Mouse (Mus musculus) left cerebral cortex, adult 2 months (tissue): ENCODE measurements around the gene Carns1. TPM values are rescaled to one million over a fixed set of nuclear protein-coding genes. Genes with fewer than 3 reads are reported as not detected.
A peak's percentile ranks its signal among the peaks of the same experiment; 100 is the strongest.

Source experiments
- DNase-seq, 2 experiments: peaks; one replicate each; pipeline ENCODE4 v3.0.0; 2021 to 2022; ENCODE audit warnings: low spot score in 2 of 2, mixed read lengths in 1 of 2; ENCODE audit errors: extremely low spot score in 1 of 2
- H3K27ac ChIP-seq: fragments of 200-600 bp; 2 replicates; pipeline ENCODE4 v1.8.1; 2022
- H3K4me3 ChIP-seq: fragments of 200-600 bp; 2 replicates; pipeline ENCODE4 v1.8.1; 2022
- CTCF ChIP-seq: fragments of 200-600 bp; IDR thresholded peaks from 2 replicates; pipeline ENCODE4 v1.8.1; 2022; ENCODE audit warnings: antibody characterized with exemption, mild to moderate bottlenecking, moderate library complexity
- intact Hi-C: fragments of 180-260 bp; cut with DNase I; formaldehyde crosslinking; loops from one replicate; pipeline ENCODE4 v1.15.1; 2025
- total RNA-seq, 2 experiments: library from RNA; stranded (reverse); gene quantifications; 2 replicates each; pipeline ENCODE4 v1.2.3; 2021

Carns1 gene
- total RNA-seq, 2 experiments from 2014 or later, result 6.9 to 7.3 TPM

DNA sequence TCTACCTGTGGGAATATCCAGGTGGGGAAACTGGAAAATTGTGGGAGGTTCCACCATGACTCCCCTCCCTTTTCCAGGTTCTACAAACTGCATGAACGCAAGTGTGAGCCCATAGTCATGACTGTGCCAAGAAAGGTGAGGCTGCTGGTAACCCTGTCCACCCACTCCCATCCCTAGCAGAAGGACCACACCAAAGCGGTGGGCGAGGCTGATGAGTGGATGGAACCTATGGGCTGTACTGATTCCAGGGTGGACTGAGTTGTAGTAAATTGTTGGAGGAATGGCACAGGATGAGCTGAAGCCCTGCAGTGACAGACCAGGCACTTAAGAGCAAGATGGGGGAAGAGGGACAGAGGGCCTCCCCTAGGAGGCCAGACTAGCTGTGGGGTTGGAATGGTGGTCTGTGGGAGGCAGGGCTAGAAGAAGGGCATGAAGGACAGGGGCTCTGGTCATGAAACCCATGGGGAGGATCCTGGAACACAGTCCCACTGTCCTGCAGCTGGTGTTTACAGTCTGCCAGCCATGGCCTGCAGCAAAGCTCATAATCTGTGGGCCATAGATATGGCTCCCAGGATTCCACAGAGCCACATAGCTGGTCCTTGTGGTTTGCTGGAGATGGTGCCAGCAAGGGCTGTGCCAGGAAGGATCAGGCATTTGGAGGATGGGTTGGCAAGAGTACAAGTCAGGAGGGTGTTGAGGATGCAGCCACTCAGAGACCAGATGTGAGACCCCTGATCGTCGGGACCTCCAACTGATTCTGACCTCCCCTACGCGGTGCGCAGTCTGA is 22.6 kb downstream of the Carns1 start:
- no peak for DNase-seq
- no peak overlapping the region for H3K4me3 ChIP-seq
- H3K27ac ChIP-seq, result peak overlapping the region; percentile 26; the same call in 1 of the 2 replicates
- intact Hi-C loops, result no loop called here
- TF ChIP-seq CTCF, result no peak

GRCm38 (mm10) chr19:4151898-4152297 is 23.4 kb downstream of the Carns1 start:
- H3K4me3 ChIP-seq, result no peak overlapping the region
- no peak overlapping the region for H3K27ac ChIP-seq
- no peak for DNase-seq
- TF ChIP-seq CTCF, result no peak
- intact Hi-C loops, result no loop called here

DNA sequence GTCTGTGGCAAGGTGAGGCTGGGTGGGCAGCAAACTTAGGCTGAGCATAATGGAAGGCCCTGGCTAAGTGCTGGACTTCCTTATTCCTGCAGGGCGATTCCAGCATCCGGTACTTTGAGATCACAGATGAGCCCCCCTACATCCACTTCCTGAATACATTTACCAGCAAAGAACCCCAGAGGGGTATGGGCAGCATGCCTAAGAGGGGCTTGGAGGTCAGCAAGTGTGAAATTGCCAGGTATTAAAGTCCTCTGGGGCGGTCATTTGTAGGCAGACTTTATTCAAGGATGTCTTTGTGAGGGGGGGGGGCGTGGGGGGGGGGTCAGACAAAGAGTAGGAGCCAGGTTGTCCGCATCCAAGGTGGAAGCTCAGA is 23.8 kb downstream of the Carns1 start:
- Histone ChIP-seq H3K27ac (no peak overlapping the region), H3K4me3 (no peak overlapping the region)
- TF ChIP-seq CTCF, result no peak
- intact Hi-C loops, result no loop called here
- no peak for DNase-seq

DNA sequence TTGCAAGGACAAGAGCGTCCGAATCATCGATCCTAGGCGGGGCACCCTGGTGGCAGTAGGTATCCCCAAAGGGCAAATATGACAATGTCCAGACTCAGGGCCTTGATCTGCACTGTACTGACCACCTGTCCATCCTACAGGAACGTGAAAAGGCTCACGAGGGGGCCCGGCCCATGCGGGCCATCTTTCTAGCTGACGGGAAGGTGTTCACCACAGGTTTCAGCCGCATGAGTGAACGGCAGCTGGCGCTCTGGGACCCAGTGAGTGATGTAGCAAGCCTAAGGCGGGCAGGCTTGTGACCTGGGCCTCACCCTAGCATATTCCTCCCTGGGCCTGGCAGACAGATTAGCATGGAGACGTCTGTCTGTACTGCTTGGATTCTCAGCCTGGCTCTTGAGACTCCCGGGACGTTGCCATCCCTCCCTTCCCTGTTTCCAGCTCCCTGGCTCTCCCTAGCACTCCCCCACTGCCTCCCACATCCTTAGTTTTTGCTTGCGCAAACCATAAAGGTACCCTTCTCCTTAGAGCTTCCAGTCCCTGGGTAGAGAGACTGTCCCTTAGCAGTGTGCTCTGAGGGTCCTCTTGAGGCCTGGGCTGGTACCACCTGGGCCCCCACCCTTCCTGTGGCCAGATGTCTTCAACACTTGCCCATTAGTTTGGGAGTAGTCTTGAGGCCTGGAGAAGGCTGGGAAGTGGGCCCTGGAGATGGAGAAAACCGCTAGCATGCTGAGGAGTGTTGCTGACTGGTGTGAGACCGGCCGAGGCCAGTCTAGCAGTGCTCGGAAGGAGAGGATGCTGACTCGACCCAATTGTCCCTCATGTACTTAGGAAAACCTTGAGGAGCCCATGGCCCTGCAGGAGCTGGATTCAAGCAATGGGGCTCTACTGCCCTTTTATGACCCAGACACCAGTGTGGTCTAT is 24.5 kb downstream of the Carns1 start:
- intact Hi-C loops, result no loop called here
- no peak for TF ChIP-seq CTCF
- H3K4me3 ChIP-seq, result no peak overlapping the region
- no peak overlapping the region for H3K27ac ChIP-seq
- DNase-seq, result no peak

- intact Hi-C loops, result no loop called here
- TF ChIP-seq CTCF, result no peak
- no peak for DNase-seq
- H3K27ac ChIP-seq, result no peak overlapping the region
- H3K4me3 ChIP-seq, result peak overlapping the region; percentile 60; the same call in 1 of the 2 replicates
These were observed 25.4 kb downstream of the Carns1 start for GRCm38 (mm10) chr19:4149764-4150461.

DNA sequence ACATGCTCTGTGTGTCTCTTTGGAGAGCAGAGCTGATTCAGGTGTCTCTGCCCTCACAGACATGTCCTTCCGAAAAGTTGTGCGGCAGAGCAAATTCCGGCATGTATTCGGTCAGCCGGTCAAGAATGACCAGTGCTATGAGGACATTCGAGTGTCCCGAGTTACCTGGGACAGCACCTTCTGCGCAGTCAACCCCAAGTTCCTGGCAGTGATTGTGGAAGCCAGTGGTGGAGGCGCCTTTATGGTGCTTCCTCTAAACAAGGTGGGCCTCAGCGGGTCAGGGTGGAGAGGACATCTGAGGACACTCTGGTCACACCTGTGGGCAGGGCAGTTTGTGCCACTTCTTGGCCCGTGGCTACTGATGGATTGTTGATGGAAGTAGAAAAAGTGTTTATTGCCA is 26.0 kb downstream of the Carns1 start:
- no peak for DNase-seq
- H3K4me3 ChIP-seq, result peak overlapping the region; percentile 60
- intact Hi-C loops, result no loop called here
- peak overlapping the region; percentile 89; the same call in 1 of the 2 replicates for H3K27ac ChIP-seq
- TF ChIP-seq CTCF, result no peak

- intact Hi-C loops, result no loop called here
- Histone ChIP-seq H3K4me3 (peak overlapping the region; percentile 60), H3K27ac (peak overlapping the region; percentile 89)
- DNase-seq, result no peak
- TF ChIP-seq CTCF, result no peak
These were observed 26.5 kb downstream of the Carns1 start for GRCm38 (mm10) chr19:4148819-4149218.

DNA sequence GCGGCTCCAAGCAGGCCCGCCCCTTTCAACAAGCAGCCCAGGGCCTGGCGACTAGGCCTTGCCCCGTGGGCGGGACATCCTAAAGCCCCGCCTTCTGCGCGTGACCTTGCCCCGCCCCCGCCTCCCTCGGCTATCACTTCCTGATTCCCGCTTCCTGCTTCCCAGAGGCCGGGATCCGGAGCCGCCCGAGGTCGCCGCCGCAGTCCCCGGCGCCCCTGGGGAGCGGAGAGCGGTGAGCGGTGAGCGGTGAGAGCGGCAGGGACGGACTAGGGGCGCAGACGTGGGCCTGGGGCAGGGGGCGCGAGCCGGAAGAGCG is 26.8 kb downstream of the Carns1 start, which contains the start of gene Coro1b:
Gene Coro1b (plus strand): TSS at position 129 of the 316 bp plus-strand sequence.
- intact Hi-C loops, result no loop called here
- DNase-seq, result peak; percentile 94 to 95
- Histone ChIP-seq H3K4me3 (peak within 1 kb of the TSS; percentile 60), H3K27ac (peak within 1 kb of the TSS; percentile 89)
- TF ChIP-seq CTCF, result no peak

DNA sequence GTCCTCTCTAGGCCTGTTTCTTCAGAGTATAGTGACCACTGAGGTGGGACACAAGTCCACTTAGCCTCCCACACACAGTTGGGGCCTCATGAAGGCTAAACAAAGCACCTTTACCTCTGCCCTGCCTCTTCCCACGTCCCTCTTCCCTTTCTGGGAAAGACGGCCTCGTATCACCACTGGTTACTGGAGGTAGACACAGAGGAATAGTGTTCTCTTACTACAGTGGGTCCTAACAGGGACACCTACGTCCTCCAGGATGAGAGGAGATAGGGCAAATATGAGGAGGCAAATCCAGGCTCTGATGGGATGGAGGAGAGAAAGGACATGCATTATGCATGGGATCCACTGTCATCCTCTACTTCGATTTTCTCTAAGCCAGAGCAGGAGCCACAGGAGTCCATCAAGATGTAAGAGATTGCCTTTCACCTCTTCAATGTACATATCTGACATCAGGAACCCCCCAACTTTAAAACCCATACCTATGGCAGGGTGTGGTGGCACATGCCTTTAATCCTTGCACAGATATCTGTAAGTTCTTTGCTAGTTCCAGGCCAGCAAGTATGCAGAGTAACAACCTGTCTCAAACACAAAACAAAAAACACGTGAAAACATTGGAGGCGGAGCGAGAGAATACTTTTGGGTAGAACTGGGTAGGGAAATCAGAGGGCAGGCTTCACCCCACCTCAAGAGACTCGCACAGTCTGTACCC is 27.3 kb downstream of the Carns1 start:
- H3K4me3 ChIP-seq, result peak overlapping the region; percentile 60
- no peak for DNase-seq
- intact Hi-C loops, result no loop called here
- H3K27ac ChIP-seq, result peak overlapping the region; percentile 89
- TF ChIP-seq CTCF, result no peak

DNA sequence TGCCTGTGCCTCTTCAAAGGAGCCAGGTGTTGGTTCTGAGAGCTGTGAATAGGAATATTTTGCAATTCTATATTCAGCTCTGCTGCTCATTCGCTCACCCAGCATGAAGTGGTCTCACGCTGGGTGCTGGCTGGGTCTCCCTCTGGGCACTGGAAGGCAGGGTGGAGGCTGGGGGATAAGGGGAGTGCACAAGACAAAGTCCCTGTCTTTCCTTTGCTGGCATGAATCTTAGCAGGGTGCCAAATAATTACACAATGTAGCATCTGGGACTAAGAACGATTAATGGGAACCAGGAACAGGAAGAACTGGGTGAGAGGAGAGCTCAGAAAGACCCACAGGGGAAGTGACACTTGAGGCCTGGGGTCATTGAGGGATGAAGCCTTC is 28.3 kb downstream of the Carns1 start:
- Histone ChIP-seq H3K27ac (no peak overlapping the region), H3K4me3 (no peak overlapping the region)
- intact Hi-C loops, result no loop called here
- TF ChIP-seq CTCF, result no peak
- DNase-seq, result no peak

DNA sequence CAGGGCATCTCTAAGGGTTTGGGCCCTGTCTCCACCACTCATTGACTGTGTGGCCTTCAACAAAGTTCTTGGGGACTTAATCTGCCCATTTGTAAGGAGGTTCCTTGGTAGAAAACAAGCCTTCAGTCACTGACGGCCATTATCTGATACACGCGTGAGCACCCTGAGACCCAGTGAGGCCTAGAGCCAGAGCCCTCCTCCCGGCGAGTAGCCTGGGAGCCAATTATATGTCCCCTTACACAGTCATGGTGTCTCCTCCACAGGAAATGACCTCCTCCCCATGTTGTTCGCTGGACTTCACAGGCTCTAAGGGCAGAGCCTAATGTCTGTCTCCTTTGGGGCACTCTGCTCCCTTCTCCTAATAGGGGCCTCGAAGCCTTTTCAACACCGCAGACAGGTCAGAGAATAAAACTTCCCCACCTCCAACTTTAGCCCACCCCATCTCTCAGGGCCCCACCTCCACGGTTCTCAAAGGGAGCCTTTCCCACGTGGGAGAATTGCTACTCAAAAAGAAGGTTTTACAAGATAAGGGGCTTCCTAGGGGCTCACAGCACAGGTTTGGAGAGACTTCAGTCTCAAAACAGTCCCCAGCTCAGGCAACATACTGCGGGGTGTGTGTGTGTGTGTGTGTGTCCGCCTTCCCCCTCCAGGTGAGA is 28.8 kb downstream of the Carns1 start:
- no peak overlapping the region for H3K27ac ChIP-seq
- intact Hi-C loops, result no loop called here
- no peak overlapping the region for H3K4me3 ChIP-seq
- no peak for DNase-seq
- TF ChIP-seq CTCF, result no peak
